Mouse (Mus musculus) layer of hippocampus, adult 11-12 months (tissue): ENCODE data around the gene Qrich2.
"Not testable (repeated sequence)": the region's sequence is repeated elsewhere in the genome, so short reads cannot be mapped to it uniquely, and the experiment has no call there.

Experiments
- DNase-seq: peaks from one replicate; pipeline ENCODE4 v3.0.0; 2022; ENCODE audit warnings: low spot score

Qrich2 gene

GRCm38 (mm10) chr11:116466141-116466540 is at the start of gene Qrich2:
Gene Qrich2 (minus strand): TSS chr11:116466241.
- DNase-seq = no peak

GRCm38 (mm10) chr11:116515330-116516020 is 49.4 kb upstream of the Qrich2 start:
- DNase-seq = no peak

GRCm38 (mm10) chr11:116513531-116514038 is 47.5 kb upstream of the Qrich2 start:
- no peak for DNase-seq

- no peak for DNase-seq
These were observed 46.9 kb upstream of the Qrich2 start for GRCm38 (mm10) chr11:116512987-116513386.

- no peak for DNase-seq
These were observed 46.1 kb upstream of the Qrich2 start for GRCm38 (mm10) chr11:116512154-116512553.

GRCm38 (mm10) chr11:116511301-116511868 is 45.3 kb upstream of the Qrich2 start:
- no peak for DNase-seq

- no peak for DNase-seq
These were observed 42.6 kb upstream of the Qrich2 start for GRCm38 (mm10) chr11:116508689-116509088.

GRCm38 (mm10) chr11:116506151-116506875 is 40.3 kb upstream of the Qrich2 start:
- DNase-seq = no peak

GRCm38 (mm10) chr11:116505573-116505972 is 39.5 kb upstream of the Qrich2 start:
- no peak for DNase-seq

GRCm38 (mm10) chr11:116504516-116504915 is 38.5 kb upstream of the Qrich2 start:
- DNase-seq = no peak

- DNase-seq = peak; percentile 54
These were observed 35.1 kb upstream of the Qrich2 start for GRCm38 (mm10) chr11:116501005-116501746.

GRCm38 (mm10) chr11:116499018-116499417 is 33.0 kb upstream of the Qrich2 start:
- DNase-seq = no peak

- DNase-seq = no peak
These were observed 32.6 kb upstream of the Qrich2 start for GRCm38 (mm10) chr11:116498596-116498995.

GRCm38 (mm10) chr11:116497313-116497712 is 31.3 kb upstream of the Qrich2 start:
- no peak for DNase-seq

GRCm38 (mm10) chr11:116494474-116495174 is 28.6 kb upstream of the Qrich2 start:
- DNase-seq = peak; percentile 56

- peak; percentile 54 for DNase-seq
These were observed 27.8 kb upstream of the Qrich2 start, which contains the start of gene Prpsap1 for GRCm38 (mm10) chr11:116493795-116494252. Gene Prpsap1 (minus strand): TSS chr11:116494202.

- DNase-seq = no peak
These were observed 27.1 kb upstream of the Qrich2 start for GRCm38 (mm10) chr11:116493191-116493590.

- DNase-seq = not testable (repeated sequence)
These were observed 26.5 kb upstream of the Qrich2 start for GRCm38 (mm10) chr11:116492507-116492906.

- no peak for DNase-seq
These were observed 25.3 kb upstream of the Qrich2 start for GRCm38 (mm10) chr11:116491338-116491737.

- peak; percentile 87 for DNase-seq
These were observed 24.4 kb upstream of the Qrich2 start for GRCm38 (mm10) chr11:116490232-116491107.
